Mouse (Mus musculus): ENCODE measurements at regions not wholly inside any gene's neighbourhood (a gene's known extent, or its start where the extent isn't known, plus 50 kb on each side); places are given as distances from the start of the nearest gene placed in this dataset.
"Not testable (repeated sequence)": the region's sequence is repeated elsewhere in the genome, so short reads cannot be mapped to it uniquely, and the experiment has no call there.

- 84% methylated on average over 10 of the region's 10 CpGs for WGBS
- Histone ChIP-seq H3K4me2 (ENCODE audit: low read depth, low read length) (no peak overlapping the region), H3K9me3 (replicated peaks; ENCODE audit: control insufficient read depth, low read length) (no peaks in the 10 kb centered on the region), H3K4me1 (ENCODE audit: control insufficient read depth, insufficient read depth, low read length) (no peaks in the 10 kb centered on the region), H3K36me3 (ENCODE audit: control insufficient read depth, insufficient read depth, low read length) (no peaks in the 10 kb centered on the region), H3K27me3 (ENCODE audit: control insufficient read depth, insufficient read depth, low read length) (no peaks in the 10 kb centered on the region), H3K4me3 (replicated peaks; ENCODE audit: low read length) (no peak overlapping the region), H3K27ac (ENCODE audit: low read length) (no peak overlapping the region), H3K9ac (ENCODE audit: low read length) (no peak overlapping the region)
- no peak for ATAC-seq (ENCODE audit: insufficient read depth, low FRiP score)
Observed at GRCm38 (mm10) chr10:70846281-70847168, 190.8 kb upstream of the Phyhipl start.

- Histone ChIP-seq H3K27ac (ENCODE audit: low read length) (no peak overlapping the region), H3K27me3 (ENCODE audit: control insufficient read depth, insufficient read depth, low read length) (no peaks in the 10 kb centered on the region), H3K4me1 (ENCODE audit: control insufficient read depth, insufficient read depth, low read length) (no peaks in the 10 kb centered on the region), H3K4me2 (ENCODE audit: low read depth, low read length) (no peak overlapping the region), H3K4me3 (replicated peaks; ENCODE audit: low read length) (no peak overlapping the region), H3K9me3 (replicated peaks; ENCODE audit: control insufficient read depth, low read length) (no peaks in the 10 kb centered on the region), H3K36me3 (ENCODE audit: control insufficient read depth, insufficient read depth, low read length) (no peaks in the 10 kb centered on the region), H3K9ac (ENCODE audit: low read length) (no peak overlapping the region)
- ATAC-seq (ENCODE audit: insufficient read depth, low FRiP score) = no peak
- WGBS = 77% methylated on average over 2 of the region's 2 CpGs
Observed at GRCm38 (mm10) chr10:70843848-70844247, 188.1 kb upstream of the Phyhipl start.

- ATAC-seq (ENCODE audit: insufficient read depth, low FRiP score) = no peak
Observed at GRCm38 (mm10) chr10:70842176-70842838, 186.5 kb upstream of the Phyhipl start.

GRCm38 (mm10) chr10:70841179-70841578 lies 185.4 kb upstream of the Phyhipl start:
- not testable (repeated sequence) for H3K36me3 ChIP-seq (ENCODE audit: control insufficient read depth, insufficient read depth, low read length); H3K9ac ChIP-seq (ENCODE audit: low read length); H3K4me2 ChIP-seq (ENCODE audit: low read depth, low read length); H3K9me3 ChIP-seq (replicated peaks; ENCODE audit: control insufficient read depth, low read length); H3K4me3 ChIP-seq (replicated peaks; ENCODE audit: low read length); ATAC-seq (ENCODE audit: insufficient read depth, low FRiP score); H3K4me1 ChIP-seq (ENCODE audit: control insufficient read depth, insufficient read depth, low read length); H3K27ac ChIP-seq (ENCODE audit: low read length); H3K27me3 ChIP-seq (ENCODE audit: control insufficient read depth, insufficient read depth, low read length)
- 90% methylated on average over 2 of the region's 2 CpGs for WGBS

More at GRCm38 (mm10) chr10:70842176-70842838, 186.5 kb upstream of the Phyhipl start:
- Histone ChIP-seq H3K4me3 (replicated peaks; ENCODE audit: low read length) (no peak overlapping the region), H3K36me3 (ENCODE audit: control insufficient read depth, insufficient read depth, low read length) (no peaks in the 10 kb centered on the region), H3K27ac (ENCODE audit: low read length) (no peak overlapping the region), H3K27me3 (ENCODE audit: control insufficient read depth, insufficient read depth, low read length) (no peaks in the 10 kb centered on the region), H3K4me2 (ENCODE audit: low read depth, low read length) (no peak overlapping the region), H3K4me1 (ENCODE audit: control insufficient read depth, insufficient read depth, low read length) (no peaks in the 10 kb centered on the region), H3K9ac (ENCODE audit: low read length) (no peak overlapping the region), H3K9me3 (replicated peaks; ENCODE audit: control insufficient read depth, low read length) (no peaks in the 10 kb centered on the region)
- 88% methylated on average over 4 of the region's 4 CpGs for WGBS

GRCm38 (mm10) chr10:70838147-70838546 lies 182.4 kb upstream of the Phyhipl start:
- Histone ChIP-seq H3K27ac (ENCODE audit: low read length) (no peak overlapping the region), H3K4me3 (replicated peaks; ENCODE audit: low read length) (no peak overlapping the region), H3K4me1 (ENCODE audit: control insufficient read depth, insufficient read depth, low read length) (no peaks in the 10 kb centered on the region), H3K36me3 (ENCODE audit: control insufficient read depth, insufficient read depth, low read length) (no peaks in the 10 kb centered on the region), H3K9me3 (replicated peaks; ENCODE audit: control insufficient read depth, low read length) (no peaks in the 10 kb centered on the region), H3K4me2 (ENCODE audit: low read depth, low read length) (no peak overlapping the region), H3K27me3 (ENCODE audit: control insufficient read depth, insufficient read depth, low read length) (no peaks in the 10 kb centered on the region), H3K9ac (ENCODE audit: low read length) (no peak overlapping the region)
- WGBS = 81% methylated on average over 4 of the region's 4 CpGs
- no peak for ATAC-seq (ENCODE audit: insufficient read depth, low FRiP score)

- no peaks in the 10 kb centered on the region for H3K4me1 ChIP-seq (ENCODE audit: control insufficient read depth, insufficient read depth, low read length)
- no peaks in the 10 kb centered on the region for H3K36me3 ChIP-seq (ENCODE audit: control insufficient read depth, insufficient read depth, low read length)
- no peak overlapping the region for H3K4me2 ChIP-seq (ENCODE audit: low read depth, low read length)
- no peak overlapping the region for H3K4me3 ChIP-seq (replicated peaks; ENCODE audit: low read length)
- no peaks in the 10 kb centered on the region for H3K9me3 ChIP-seq (replicated peaks; ENCODE audit: control insufficient read depth, low read length)
- 76% methylated on average over 6 of the region's 6 CpGs for WGBS
- H3K27me3 ChIP-seq (ENCODE audit: control insufficient read depth, insufficient read depth, low read length) = no peaks in the 10 kb centered on the region
- no peak overlapping the region for H3K27ac ChIP-seq (ENCODE audit: low read length)
- ATAC-seq (ENCODE audit: insufficient read depth, low FRiP score) = no peak
- H3K9ac ChIP-seq (ENCODE audit: low read length) = no peak overlapping the region
Observed at GRCm38 (mm10) chr10:70837326-70837725, 181.6 kb upstream of the Phyhipl start.

GRCm38 (mm10) chr10:70832616-70833015 lies 176.9 kb upstream of the Phyhipl start:
- ATAC-seq (ENCODE audit: insufficient read depth, low FRiP score) = no peak
- no peak overlapping the region for H3K27ac ChIP-seq (ENCODE audit: low read length)
- H3K36me3 ChIP-seq (ENCODE audit: control insufficient read depth, insufficient read depth, low read length) = no peaks in the 10 kb centered on the region
- no peaks in the 10 kb centered on the region for H3K4me1 ChIP-seq (ENCODE audit: control insufficient read depth, insufficient read depth, low read length)
- 40% methylated on average over 4 of the region's 4 CpGs for WGBS
- no peak overlapping the region for H3K4me3 ChIP-seq (replicated peaks; ENCODE audit: low read length)
- H3K9me3 ChIP-seq (replicated peaks; ENCODE audit: control insufficient read depth, low read length) = no peaks in the 10 kb centered on the region
- no peak overlapping the region for H3K4me2 ChIP-seq (ENCODE audit: low read depth, low read length)
- H3K9ac ChIP-seq (ENCODE audit: low read length) = no peak overlapping the region
- no peaks in the 10 kb centered on the region for H3K27me3 ChIP-seq (ENCODE audit: control insufficient read depth, insufficient read depth, low read length)

- 56% methylated on average over 4 of the region's 4 CpGs for WGBS
- no peak for ATAC-seq (ENCODE audit: insufficient read depth, low FRiP score)
- Histone ChIP-seq H3K27me3 (ENCODE audit: control insufficient read depth, insufficient read depth, low read length) (no peaks in the 10 kb centered on the region), H3K36me3 (ENCODE audit: control insufficient read depth, insufficient read depth, low read length) (no peaks in the 10 kb centered on the region), H3K4me1 (ENCODE audit: control insufficient read depth, insufficient read depth, low read length) (no peaks in the 10 kb centered on the region), H3K4me3 (replicated peaks; ENCODE audit: low read length) (no peak overlapping the region), H3K27ac (ENCODE audit: low read length) (no peak overlapping the region), H3K9ac (ENCODE audit: low read length) (no peak overlapping the region), H3K9me3 (replicated peaks; ENCODE audit: control insufficient read depth, low read length) (no peaks in the 10 kb centered on the region), H3K4me2 (ENCODE audit: low read depth, low read length) (no peak overlapping the region)
Observed at GRCm38 (mm10) chr10:70828217-70828616, 172.5 kb upstream of the Phyhipl start.

GRCm38 (mm10) chr10:70827522-70827921 lies 171.8 kb upstream of the Phyhipl start:
- not testable (repeated sequence) for H3K4me2 ChIP-seq (ENCODE audit: low read depth, low read length); ATAC-seq (ENCODE audit: insufficient read depth, low FRiP score); H3K27ac ChIP-seq (ENCODE audit: low read length); H3K9me3 ChIP-seq (replicated peaks; ENCODE audit: control insufficient read depth, low read length); H3K4me1 ChIP-seq (ENCODE audit: control insufficient read depth, insufficient read depth, low read length); H3K36me3 ChIP-seq (ENCODE audit: control insufficient read depth, insufficient read depth, low read length); H3K9ac ChIP-seq (ENCODE audit: low read length); H3K27me3 ChIP-seq (ENCODE audit: control insufficient read depth, insufficient read depth, low read length); H3K4me3 ChIP-seq (replicated peaks; ENCODE audit: low read length)
- WGBS = 87% methylated on average over 2 of the region's 2 CpGs
